Mouse (Mus musculus) adrenal gland, postnatal 4 days (tissue): ENCODE measurements around the gene Gale. TPM values are rescaled to one million over a fixed set of nuclear protein-coding genes. Genes with fewer than 3 reads are reported as not detected.

Source experiments
- DNase-seq, 2 experiments: peaks; one replicate each; pipeline ENCODE4 v3.0.0; 2021 to 2022; ENCODE audit warnings: low spot score in 2 of 2, mixed read lengths in 2 of 2
- total RNA-seq, 2 experiments: library from RNA; stranded (reverse); gene quantifications; 2 replicates each; pipeline ENCODE4 v1.2.3; 2021

Gale gene
- total RNA-seq, 2 experiments from 2014 or later = 17.7 to 24.6 TPM

GRCm38 (mm10) chr4:136006821-136007220 is 43.3 kb downstream of the Gale start:
- DNase-seq = no peak

DNA sequence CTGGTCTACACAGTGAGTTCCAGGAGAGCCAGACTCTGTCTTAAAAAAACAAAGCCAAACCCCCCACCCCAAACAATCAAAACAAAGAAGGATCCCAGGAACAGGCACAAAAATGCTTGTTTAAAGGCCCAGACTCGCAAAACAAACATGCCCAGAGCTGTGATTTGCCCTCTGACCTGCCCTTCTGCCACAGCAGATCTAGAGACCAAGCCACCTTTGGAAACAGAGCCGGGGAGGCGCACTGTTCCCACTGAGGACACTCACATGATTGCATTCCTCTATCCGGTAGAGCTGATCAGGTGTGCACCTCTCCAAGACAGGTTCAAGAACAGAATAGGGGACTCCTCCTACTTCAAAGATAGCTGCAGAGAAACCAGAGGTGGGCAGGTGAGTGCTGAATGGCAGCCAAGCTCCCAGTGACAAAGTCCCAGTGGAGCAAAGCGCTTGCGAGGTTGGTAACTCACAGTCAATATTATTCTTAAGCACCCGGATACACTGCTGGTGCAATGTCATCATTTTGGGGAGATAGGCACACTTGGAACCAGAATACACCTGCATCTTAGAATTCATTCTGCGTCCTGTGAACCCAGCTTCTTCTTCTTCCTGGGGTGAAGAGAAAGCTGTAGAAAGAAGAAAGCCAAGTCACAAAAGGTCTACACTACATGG is 45.4 kb downstream of the Gale start:
- DNase-seq = no peak

- no peak for DNase-seq
Measured at GRCm38 (mm10) chr4:136010586-136010985, 47.1 kb downstream of the Gale start.

GRCm38 (mm10) chr4:136016059-136016602 is 52.6 kb downstream of the Gale start:
- DNase-seq = no peak

Other genes starting within 250 kb of the Gale start
- 1 to 10 TPM; 3.7 to 3.8 TPM for gene Il22ra1, start 235.6 kb upstream of the Gale start, total RNA-seq
- gene Myom3, start 204.0 kb upstream of the Gale start, total RNA-seq = 1 to 10 TPM; 3.5 to 9.2 TPM
- gene Srsf10, start 108.0 kb upstream of the Gale start, total RNA-seq = 100 to 1,000 TPM; 145 to 183 TPM
- gene Pnrc2, start 89.9 kb upstream of the Gale start, total RNA-seq = 100 to 1,000 TPM; 152 to 159 TPM
- 1 to 10 TPM; 3.8 to 4.1 TPM for gene Cnr2, start 68.3 kb upstream of the Gale start, total RNA-seq
- 10 to 100 TPM; 88.2 to 99.0 TPM for gene Fuca1, start 43.0 kb upstream of the Gale start, total RNA-seq
- 10 to 100 TPM; 48.9 to 65.6 TPM for gene Hmgcl, start 17.3 kb upstream of the Gale start, total RNA-seq
- 10 to 100 TPM; 64.7 to 65.4 TPM for gene Lypla2, start 8.9 kb downstream of the Gale start, total RNA-seq
- 10 to 100 TPM; 35.2 to 39.2 TPM for gene Pithd1, start 23.5 kb downstream of the Gale start, total RNA-seq
- 10 to 100 TPM; 50.6 to 50.7 TPM for gene Eloa, start 58.0 kb downstream of the Gale start, total RNA-seq
- gene Rpl11, start 89.7 kb downstream of the Gale start, total RNA-seq = 100 to 1,000 TPM; 700 to 707 TPM
- gene Id3, start 179.8 kb downstream of the Gale start, total RNA-seq = 10 to 100 TPM; 97.4 to 99.5 TPM
- 10 to 100 TPM; 15.0 to 23.0 TPM for gene E2f2, start 208.7 kb downstream of the Gale start, total RNA-seq
- 1 to 10 TPM; 6.0 to 6.1 TPM for gene Asap3, start 242.6 kb downstream of the Gale start, total RNA-seq